Mouse (Mus musculus) MEL-GATA-1-ER (cell line): ENCODE measurements around the gene Pcgf2.

ENCODE experiments used
- DNase-seq: peaks from one replicate; pipeline ENCODE4 v3.0.0-alpha.2; 2012; ENCODE audit warnings: low read depth; ENCODE audit errors: extremely low read depth

Gene Pcgf2

DNA sequence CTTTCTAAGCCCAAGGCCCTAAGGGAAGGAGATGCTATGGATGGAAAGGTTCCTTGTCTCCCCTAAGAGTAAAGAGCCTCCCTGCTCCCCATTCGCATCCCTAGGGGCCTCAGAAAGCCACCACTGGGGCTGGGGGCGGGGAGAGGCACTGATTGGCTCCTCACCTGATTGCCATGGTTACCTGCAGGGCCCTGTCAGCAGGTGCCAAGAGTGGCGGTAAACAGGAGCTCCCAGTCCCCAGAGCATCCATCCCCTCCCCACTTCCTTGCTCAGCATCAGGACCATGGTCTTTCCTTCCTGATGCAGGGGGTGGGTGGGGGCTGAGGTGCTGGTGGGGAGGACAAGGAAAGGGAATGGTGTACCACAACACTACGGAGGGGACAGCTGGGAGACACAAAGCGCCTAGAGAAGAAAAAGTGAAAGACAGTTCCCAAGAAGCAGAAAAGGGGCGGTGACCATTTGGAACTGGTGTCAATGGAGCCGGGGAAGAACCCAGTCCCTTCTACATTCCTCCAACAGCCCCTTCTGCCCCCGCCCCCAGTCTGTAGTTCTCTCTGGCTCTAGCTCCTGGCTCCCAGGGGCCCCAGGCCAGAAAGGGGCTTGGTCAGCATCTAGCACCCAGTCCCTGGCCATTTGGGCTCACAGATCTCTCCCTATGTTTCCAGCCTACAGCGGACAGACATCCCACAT, 4.4 kb downstream of the Pcgf2 start:
- DNase-seq, result no peak

DNA sequence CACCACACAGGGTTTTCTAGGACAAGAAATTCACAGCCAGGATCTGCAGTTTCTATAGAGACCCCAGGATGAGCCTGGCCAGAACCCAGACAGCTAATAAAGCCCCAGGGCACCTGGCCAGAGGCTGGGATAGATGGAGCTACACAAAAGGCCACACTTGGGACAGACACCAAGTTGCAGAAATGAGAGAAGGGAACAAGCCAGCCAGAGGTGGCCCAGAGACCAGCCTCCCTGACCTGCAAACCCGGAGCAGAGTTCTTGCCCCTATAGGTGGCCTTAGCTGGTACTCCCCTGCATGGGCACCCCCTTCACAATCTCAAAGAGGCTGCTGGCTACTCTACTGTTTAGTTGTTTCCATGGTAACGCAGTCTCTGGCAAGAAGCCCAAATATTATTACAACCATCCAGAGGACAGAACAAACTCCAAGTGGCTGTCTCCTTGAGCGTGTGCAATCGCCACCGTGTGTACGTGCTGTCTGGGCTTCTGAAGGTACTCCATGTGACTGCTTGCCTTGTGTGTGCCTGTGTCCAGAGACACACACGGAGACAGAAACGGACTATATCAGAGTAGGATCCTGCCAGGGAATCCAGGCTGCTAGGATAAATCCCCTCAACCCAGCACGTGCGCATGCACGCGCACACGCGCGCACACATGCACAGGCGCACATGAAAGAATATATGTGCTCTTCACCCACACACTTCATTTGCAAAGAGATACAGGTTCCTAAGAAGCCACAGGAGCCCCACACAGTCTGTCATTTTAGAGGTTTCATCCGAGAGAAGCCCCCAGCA, 5.2 kb downstream of the Pcgf2 start:
- no peak for DNase-seq

DNA sequence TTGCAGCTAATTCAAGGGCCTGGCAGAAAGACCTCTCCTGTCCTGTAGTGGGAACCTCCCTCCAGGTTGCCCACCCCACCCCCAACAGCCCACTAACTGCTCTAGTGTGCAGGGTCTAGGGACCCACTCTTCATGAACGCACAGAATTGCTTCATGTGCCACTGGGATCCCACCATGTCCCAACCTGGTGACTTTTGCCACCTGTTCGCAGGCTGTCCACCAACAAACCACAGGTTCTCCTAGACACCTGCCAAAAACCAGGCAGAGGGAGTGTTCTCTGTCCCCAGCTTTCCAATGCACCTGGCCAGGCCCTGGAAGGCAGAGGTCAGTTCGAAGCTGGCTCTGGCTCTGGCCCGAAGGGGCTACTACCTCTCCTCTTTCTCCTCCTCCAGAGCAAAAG, 5.9 kb downstream of the Pcgf2 start:
- no peak for DNase-seq

DNA sequence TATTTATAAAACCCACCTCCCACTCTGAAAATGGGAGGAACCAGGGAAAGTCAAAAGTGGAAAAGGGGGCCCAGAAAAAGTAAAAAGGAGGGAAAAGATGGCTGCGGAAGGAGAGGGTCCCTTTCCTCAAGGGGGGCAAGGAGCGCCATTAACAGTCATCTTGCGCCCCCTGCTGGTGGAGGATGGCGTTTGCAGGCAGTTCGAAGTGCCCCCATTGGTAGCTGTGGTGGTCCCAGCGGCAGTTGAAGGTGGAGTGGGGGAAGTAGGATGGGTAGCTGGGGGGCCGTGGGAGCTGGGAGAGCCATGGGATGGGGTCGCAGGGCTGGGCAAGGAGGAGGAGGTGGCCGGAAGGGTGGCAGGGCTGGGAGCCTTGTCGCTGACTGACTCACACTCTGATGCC, 10.4 kb downstream of the Pcgf2 start:
- DNase-seq, result no peak

DNA sequence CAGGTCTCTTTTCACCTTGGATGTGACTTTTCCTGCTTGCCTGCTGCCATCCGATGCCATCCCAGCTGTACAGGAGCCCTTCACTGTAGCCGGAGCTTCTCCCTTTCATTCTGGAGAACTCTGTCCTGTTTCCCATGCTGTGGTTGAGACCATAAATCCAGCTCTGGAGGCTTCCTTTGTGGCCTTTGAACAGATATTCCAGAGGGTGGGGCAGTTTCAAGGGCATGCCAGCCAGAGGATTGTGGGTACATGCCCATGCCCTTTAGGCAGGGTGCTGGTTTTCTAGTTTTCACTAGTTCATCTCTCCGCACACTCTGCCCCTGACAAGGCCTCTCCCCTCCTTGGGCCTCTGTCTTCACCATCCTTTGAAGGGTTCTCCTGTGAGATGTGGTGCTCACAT, 13.2 kb downstream of the Pcgf2 start:
- DNase-seq, result no peak

DNA sequence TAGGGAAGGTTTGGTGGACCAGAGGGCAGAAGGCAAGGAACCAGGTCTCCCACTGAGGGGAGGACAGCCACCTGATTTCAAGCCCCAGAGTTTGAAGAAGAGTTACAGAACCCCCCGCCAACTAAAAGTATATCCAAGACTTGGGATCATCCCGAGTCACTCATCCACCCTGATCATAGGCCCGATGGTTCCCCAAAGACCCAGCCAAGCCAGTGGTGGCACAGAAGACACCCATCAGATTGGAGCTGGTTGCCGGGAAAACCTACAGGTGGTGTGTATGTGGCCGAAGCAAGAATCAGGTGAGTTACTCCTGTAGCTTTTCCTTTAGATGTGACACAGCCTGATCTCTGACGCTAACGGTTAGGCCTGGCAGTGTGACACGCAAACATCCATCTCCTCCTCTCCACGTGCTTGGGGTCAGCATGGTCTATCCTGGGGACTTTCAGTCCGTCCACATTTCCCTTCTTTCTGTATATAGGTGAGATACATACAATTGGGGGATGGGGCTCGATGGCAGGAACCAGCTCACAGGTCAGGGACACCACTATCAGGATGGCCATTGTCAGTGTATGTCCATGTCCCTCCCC, 13.9 kb downstream of the Pcgf2 start:
- DNase-seq, result no peak

DNA sequence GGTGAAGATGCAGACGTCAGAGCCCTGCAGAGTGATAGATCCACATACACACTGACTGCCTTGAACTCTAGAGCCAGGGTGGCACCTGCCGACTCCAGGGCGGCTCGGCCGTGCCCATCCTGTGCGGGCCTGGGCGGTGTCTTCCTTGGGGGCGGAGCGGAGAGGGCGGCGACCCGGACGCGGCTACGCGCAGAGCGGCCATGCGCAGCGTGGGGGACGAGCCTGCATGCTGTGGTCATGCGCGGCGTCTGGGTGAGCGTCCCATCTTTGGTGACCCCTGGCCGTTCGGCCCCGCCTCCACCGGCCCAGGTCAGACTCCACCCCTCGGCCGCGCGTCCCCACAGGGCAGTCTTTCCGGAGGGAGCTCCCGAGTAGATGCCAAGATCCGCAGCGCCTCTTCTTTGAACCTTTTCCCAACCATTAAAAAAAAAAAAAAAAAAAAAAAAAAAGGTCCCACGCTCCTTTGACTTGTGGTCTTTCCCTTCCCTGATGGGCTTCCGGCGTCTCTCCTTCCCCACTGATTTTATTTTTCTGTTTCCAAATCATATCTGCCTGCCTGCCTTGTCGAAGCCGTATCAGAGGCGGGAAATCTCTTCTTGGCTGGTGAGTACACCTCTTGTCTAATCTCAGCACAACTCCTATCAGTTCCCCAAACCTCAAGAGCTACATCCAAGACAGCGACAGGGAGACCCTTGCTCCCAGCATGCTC, 14.5 kb downstream of the Pcgf2 start, which contains the start of gene Cisd3:
Cisd3 (plus strand) TSS at position 214 of the 709 bp plus-strand sequence.
- DNase-seq, result no peak

DNA sequence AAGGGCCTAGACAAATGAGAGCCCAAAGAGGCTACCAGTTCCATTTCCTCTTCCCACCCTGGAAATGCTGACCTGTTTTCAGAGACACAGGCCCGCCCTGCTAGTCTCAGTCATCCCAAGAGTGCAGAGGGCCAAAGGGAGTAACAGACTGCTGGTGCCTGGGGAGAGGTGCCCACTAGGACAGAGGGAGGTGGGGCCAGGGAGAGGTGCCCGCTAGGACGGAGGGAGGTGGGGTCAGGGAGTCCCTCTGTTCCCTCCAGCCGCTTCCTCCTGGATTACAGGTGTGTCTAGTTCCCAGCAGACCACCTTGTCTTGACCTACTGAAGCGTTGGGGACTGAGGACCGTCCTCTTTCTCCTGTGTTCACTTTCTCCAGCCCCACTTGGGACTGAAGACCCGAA, 15.5 kb downstream of the Pcgf2 start:
- no peak for DNase-seq

DNA sequence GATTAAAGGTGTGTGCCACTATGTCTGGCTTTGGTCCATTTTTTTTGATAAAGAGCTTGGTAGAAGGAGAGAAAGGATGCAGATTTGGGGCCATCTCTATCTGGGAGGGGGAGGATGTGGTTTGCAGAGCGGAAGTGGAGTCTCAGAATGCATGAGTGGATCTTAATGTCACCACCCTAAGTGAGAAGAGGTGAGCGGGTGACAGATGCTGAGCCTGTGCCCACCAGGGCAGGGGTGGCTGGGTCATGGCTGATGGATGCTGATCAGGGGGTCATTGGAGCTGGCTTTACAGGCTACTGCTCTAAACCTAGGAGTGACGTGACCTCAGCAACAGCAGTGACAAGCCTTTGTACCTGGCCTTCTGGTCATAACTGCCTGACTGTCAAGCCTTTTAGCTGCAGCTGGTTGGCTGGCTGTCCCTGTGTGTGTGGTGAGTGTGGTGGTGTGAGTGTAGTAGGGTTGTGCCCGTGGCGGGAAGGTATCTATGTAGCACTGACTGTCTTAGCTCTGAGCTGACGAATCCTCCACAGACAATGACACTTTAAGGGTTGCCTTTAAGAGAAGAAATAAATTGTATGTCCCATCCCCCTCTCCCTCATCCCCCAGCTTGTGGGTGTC, 16.1 kb downstream of the Pcgf2 start:
- no peak for DNase-seq

DNA sequence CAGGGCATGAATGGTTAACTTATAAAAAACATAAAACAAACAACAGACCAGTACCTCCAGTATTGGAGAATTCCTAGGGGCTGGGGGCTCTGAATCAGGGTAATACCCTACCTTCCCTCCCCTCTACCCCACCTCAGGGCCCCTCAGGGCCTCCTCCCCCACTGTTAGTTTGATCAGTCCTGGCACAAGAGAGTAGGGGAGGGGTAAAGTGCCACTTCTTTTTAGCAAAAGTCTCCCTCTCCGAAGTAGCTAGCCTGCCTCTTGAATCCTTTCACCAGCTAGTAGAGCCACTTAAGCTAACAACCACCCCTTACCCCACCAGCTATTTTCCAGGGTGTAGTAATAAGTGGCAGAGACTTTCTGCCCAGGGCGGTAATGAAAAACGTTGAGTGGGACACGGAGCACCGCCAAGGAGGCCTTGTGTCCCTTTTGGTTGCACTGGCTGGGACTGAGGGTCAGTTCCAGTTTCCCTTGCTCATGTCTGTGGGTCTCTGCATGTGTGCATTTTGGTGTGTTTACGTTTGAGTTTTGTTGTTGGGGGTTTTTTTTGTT, 17.7 kb downstream of the Pcgf2 start:
- DNase-seq, result no peak

DNA sequence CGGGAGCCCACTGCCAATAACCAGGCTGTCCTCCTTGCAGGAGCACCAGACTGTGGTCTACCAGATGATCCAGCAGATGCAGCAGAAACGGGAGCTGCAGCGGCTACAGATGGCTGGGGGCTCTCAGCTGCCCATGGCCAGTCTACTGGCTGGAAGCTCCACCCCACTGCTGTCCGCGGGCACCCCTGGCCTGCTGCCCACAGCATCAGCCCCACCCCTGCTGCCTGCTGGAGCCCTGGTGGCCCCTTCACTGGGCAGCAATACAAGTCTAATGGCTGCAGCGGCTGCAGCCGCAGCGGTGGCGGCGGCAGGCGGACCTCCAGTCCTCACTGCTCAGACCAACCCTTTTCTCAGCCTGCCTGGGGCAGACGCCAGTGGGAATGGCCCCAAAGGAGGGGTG, 19.9 kb downstream of the Pcgf2 start:
- no peak for DNase-seq

DNA sequence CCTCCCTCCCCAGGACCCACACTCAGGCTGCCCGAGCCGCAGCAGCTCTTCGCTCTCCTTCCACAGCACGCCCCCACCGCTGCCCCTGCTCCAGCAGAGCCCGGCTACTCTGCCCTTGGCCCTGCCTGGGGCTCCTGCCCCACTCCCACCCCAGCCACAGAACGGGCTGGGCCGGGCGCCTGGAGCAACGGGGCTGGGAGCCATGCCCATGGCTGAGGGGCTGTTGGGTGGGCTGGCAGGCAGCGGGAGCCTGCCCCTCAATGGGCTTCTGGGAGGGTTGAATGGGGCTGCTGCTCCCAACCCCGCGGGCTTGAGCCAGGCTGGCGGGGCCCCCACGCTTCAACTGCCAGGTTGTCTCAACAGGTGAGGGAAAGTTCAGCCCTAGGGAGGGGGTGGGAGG, 22.0 kb downstream of the Pcgf2 start:
- DNase-seq, result no peak

DNA sequence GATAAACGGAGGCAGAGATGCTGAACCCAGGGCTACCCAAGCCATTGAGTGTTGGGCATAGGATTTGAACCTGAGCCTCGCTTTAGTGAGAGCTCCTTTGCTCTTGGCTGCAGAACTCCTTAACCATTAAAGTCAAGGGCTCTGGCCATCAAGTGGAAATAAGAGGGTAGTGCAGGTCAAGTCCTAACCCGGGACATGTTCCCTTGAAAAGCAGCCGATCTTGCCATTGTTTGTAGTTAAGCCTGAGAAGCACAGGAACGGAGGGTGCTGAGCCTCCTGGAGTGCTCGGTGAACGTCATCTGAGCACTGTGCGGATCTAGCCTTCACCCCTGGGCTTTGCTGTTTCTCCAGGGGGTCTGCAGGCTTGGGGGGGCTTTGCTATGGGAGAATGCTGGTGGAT, 22.5 kb downstream of the Pcgf2 start:
- DNase-seq, result no peak

DNA sequence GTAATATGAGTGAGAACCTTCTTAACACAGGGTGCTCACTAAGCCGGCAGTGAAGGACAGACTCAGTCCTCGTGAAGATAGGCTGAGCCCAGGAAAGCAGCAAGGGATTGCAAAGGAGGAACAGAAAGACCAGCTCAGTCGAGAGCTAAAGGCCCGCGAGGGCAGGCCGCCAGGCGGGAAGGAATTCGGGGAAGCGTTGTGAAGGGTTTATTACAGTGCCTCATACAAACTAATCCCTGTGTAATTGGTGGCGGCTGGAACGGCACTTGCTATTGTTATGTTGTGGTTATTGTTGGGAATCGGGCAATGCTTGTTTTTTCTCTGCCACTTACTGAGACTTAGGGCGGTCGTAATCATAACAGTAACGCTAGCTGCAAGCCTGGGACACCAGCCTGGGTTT, 22.9 kb downstream of the Pcgf2 start:
- DNase-seq, result no peak

DNA sequence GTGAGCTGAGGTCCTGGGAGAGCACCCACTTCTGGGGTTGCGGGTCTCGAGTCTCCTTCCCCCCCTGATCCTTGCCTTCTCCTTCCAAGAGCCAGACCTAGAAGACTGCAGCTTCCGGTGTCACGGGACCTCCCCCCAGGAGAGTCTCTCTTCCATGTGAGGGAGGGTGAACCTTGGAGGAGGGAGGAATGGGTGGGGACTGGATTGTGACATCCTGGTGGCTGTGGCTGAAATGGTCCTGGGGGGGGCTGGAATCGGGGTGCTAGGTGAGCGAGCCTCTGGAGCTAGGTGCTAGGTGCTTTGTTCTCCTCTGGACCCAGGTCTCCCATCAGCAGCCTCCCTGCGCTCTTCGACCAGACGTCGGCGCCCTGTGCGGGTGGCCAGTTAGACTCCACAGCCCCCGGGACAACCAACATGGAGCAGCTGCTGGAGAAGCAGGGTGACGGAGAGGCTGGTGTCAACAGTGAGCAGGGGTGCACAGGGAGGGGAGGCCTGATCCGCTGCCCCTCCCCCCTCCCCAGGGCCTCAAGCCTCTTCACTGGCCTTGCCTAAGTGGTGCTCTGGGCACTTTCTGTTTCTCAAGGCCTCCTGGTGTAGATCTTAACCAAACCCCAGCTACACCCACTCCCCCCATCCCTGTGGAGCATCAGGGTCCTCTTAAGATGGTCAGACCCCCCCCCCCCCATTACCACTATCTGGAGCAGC, 24.1 kb downstream of the Pcgf2 start:
- no peak for DNase-seq

DNA sequence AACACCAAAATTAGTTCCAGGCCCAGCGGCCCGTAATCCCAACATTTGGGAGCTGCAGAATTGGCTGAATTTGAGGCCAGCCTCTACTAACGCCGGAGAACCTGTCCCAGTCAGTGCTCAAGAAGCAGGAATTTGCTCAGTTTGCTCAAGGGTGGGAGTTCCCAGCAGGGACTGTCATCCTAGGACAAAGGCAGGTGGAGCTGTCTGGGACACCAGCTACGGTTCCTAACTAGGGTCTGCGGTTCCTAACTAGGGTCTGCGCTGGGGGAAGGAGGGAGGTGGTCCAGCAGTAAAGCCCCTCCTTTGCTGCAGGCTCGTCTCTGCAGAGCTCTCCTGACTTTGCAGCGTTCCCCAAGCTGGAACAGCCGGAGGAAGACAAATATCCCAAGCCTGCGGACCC, 27.1 kb downstream of the Pcgf2 start:
- no peak for DNase-seq

DNA sequence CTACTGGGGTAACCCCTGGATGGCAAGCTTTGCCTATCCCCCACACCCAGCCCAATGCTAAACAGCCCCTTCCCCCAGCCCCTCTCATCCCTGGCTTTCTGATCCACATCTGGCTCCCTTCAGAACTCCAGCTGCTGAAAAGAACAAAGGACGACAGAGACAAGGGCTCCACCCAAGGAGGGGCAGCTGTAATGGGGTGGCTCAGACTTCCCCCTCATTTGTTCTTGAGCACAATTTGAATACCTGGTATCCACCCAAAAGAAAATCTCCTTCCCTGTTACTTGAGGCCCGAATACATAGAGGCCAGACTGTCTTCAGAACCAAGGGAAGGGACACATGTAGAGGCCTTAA, 29.1 kb downstream of the Pcgf2 start:
- no peak for DNase-seq

DNA sequence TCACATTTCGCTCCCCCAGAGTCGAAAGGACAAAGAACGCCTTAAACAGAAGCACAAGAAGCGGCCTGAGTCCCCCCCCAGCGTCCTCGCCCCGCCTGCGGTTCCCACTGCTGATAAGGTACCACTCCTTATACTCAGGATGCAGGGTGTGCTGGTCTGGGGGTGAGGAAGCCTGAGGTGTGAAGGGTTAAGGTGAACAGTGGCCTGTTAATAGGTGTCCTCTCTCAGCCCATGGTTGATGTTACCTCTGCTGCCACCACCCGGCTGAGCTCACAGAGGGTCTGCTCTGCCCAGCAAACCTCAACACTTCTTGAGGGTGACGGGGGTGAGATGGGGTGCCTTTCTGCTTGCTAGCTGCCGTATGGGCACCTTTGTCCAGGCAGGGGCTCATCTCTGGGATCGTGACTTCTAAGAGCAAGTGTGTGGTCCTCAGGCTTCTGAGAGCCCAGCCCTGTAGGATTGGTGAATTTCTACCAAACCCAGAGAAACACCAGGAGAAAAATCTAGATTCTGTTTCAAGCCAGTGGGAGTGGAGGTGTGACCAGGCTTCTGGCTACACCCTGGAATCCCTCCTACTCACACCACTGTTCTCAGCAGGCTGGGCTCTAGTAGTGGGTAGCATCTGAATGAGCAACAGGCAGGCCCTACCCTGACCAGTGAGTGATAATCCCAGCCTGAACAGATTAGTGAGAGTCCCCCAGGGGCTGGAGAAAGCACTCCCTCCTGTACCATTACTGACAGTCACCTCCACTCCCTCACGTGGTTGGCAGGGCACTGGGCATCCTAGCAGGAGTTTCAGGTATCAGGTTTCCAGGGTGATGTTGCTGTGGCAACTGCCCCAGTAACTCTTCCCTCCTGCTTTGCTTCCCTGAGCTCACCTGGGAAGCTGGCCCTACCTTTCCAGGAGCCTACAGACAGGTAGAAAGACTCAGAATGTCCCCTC, 29.8 kb downstream of the Pcgf2 start:
- DNase-seq, result no peak

DNA sequence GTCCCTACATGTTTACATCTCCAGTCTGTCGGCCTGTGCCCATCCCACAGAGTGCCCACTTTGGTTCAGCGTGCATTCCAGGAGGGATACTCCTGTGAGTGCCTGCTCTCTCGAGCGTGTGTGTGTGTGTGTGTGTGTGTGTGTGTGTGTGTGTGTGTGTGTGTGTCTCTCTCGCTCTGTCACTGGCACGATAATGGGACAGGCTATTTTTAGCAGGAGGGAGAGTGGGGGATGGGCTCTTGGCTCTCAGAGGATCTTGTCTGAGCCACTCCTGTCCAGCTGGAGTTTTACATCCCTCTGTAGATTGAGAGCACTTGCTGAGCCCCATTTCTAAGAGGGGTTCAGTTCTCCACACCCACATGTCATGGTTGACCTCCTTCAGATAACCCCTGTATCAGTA, 30.5 kb downstream of the Pcgf2 start:
- no peak for DNase-seq

DNA sequence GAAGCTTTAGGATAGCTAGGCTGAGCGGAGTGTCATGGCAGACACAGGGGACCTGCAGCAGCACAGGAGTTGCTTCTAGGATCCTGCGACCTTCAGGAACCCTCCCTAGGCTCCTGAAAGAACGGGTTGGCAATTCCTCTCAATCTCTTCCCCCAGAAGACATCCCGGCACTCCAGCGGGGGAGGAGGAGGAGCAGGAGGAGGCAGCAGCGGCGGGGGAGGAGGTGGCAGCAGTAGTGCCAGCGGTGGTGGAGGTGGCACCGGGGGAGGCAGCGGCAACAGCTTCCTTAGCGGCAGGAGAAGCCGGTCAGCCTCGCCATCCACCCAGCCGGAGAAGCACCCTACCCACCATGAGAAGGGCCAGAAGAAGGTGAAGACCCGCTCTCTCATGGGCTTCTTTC, 31.0 kb downstream of the Pcgf2 start:
- DNase-seq, result no peak
